Mouse (Mus musculus) thymus, adult 2 months (tissue): ENCODE data around the gene Dbx2.

Experiments used
- CTCF ChIP-seq: fragments of 200-500 bp; IDR thresholded peaks from 2 replicates; pipeline ENCODE4 v1.5.1; 2012; ENCODE audit warnings: mild to moderate bottlenecking, control low read depth, low read length, moderate library complexity, borderline replicate concordance; ENCODE audit not compliant: control insufficient read depth, poor library complexity, insufficient read depth; ENCODE audit errors: extremely low read depth
- POLR2A ChIP-seq: fragments of 200-500 bp; IDR thresholded peaks from 2 replicates; pipeline ENCODE4 v1.6.1; 2012; ENCODE audit warnings: mild to moderate bottlenecking, low read length, control low read depth, moderate library complexity; ENCODE audit not compliant: control insufficient read depth, poor library complexity, insufficient read depth; ENCODE audit errors: extremely low read depth

DNA sequence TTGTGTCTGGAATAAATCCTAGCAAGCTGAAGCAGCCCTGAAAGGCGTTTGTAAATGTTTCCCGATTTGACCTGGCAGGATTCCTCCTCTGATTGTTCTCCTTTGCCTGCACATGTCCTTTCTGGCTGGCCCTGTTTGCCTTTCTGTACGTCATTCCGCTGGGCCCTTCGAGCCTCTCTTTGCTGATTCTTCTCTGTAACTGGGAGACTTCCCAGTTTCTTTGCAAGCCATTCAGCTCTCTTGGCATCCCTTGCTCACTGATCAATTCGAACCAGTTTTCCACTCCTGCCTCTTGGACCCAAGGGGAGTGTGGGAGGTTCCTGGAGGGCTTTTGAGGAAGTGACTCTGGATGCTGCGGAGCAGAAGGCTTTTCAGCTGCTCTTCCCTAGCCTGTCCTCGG lies 11.4 kb upstream of the Dbx2 start:
- no peak for TF ChIP-seq POLR2A
- TF ChIP-seq CTCF, result no peak
